Mouse (Mus musculus) testis, adult 2 months (tissue): ENCODE results near the gene Hpse. TPM values are rescaled to one million over a fixed set of nuclear protein-coding genes. Genes with fewer than 3 reads are reported as not detected.

ENCODE experiments used
- H3K27ac ChIP-seq: fragments of 200-500 bp; 2 replicates; pipeline ENCODE4 v1.5.1; 2012; ENCODE audit warnings: low read depth, low read length; ENCODE audit not compliant: control insufficient read depth, insufficient read depth
- H3K27me3 ChIP-seq: fragments of 200-500 bp; 2 replicates; pipeline ENCODE4 v1.6.1; 2012; ENCODE audit warnings: mild to moderate bottlenecking, low read length, moderate library complexity; ENCODE audit not compliant: control insufficient read depth, insufficient read depth
- H3K36me3 ChIP-seq: fragments of 200-500 bp; 2 replicates; pipeline ENCODE4 v1.6.1; 2012; ENCODE audit warnings: mild to moderate bottlenecking, low read length; ENCODE audit not compliant: control insufficient read depth, insufficient read depth
- H3K4me1 ChIP-seq: fragments of 200-500 bp; 2 replicates; pipeline ENCODE4 v1.6.1; 2012; ENCODE audit warnings: low read length; ENCODE audit not compliant: control insufficient read depth, insufficient read depth
- H3K4me3 ChIP-seq: fragments of 200-500 bp; 2 replicates; pipeline ENCODE4 v1.5.1; 2012; ENCODE audit warnings: low read depth, mild to moderate bottlenecking, low read length, moderate library complexity, mixed read lengths; ENCODE audit not compliant: control insufficient read depth
- CTCF ChIP-seq: fragments of 200-500 bp; IDR thresholded peaks from 2 replicates; pipeline ENCODE4 v1.5.1; 2012; ENCODE audit warnings: low read depth, mild to moderate bottlenecking, inconsistent platforms, low read length, moderate library complexity; ENCODE audit not compliant: control insufficient read depth, insufficient read depth, insufficient replicate concordance
- POLR2A ChIP-seq: fragments of 200-500 bp; IDR thresholded peaks from 2 replicates; pipeline ENCODE4 v1.6.1; 2012; ENCODE audit warnings: low read depth, mild to moderate bottlenecking, inconsistent platforms, low read length, moderate library complexity; ENCODE audit not compliant: control insufficient read depth
- polyA plus RNA-seq: library from polyadenylated mRNA; depleted of rRNA; stranded (reverse); fragments of >200 nt; gene quantifications from 2 replicates; pipeline ENCODE4 v1.2.3, GENCODE M21; 2012

The Hpse gene
- polyA plus RNA-seq, 1 experiment = 2.7 TPM

DNA sequence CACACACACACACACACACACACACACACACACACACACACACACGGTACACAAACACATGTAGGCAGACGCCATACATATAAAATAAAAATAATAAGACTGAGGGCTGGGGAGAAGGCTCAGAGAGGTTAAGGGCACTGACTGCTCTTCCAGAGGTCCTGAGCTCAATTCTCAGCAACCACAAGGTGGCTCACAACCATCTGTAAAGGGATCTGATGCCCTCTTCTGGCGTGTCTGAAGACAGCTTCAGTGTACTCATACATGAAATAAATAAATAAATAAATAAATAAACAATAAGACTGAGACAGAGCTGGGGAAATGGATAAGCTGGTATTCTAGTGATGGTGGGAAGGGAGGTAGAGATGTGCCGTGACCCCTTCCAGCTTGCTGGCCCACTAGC, 33.9 kb downstream of the Hpse start:
- H3K4me1 ChIP-seq = 0 out of 2 replicates have a peak, but pooled peaks cover 2% of the 10 kb centered on the region
- H3K4me3 ChIP-seq = no peak overlapping the region
- no peaks in the 10 kb centered on the region for H3K36me3 ChIP-seq
- no peak overlapping the region for H3K27ac ChIP-seq
- TF ChIP-seq POLR2A = no peak
- TF ChIP-seq CTCF = no peak
- no peaks in the 10 kb centered on the region for H3K27me3 ChIP-seq

DNA sequence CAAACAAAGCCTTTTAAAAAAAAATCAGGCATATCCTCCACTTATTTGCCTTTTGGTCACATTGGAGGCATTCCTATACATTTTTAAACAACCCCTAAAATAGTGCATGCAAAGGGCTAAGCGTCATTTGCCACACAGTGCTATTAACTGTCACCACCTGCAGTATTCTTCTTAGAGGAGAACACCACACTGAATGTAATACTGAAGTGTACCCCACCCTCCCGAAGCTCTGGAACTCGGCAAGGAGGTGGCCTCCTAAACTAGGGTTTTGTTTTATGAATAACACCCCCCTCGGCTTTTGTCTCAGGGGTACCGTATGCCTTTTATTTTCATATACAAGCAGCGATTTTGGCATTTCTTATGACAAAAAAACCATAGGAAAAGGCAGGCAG, 39.0 kb downstream of the Hpse start:
- H3K4me3 ChIP-seq = no peak overlapping the region
- no peaks in the 10 kb centered on the region for H3K36me3 ChIP-seq
- H3K27ac ChIP-seq = no peak overlapping the region
- no peak for TF ChIP-seq POLR2A
- no peak for TF ChIP-seq CTCF
- H3K4me1 ChIP-seq = peaks cover 7% of the 10 kb centered on the region
- H3K27me3 ChIP-seq = no peaks in the 10 kb centered on the region

DNA sequence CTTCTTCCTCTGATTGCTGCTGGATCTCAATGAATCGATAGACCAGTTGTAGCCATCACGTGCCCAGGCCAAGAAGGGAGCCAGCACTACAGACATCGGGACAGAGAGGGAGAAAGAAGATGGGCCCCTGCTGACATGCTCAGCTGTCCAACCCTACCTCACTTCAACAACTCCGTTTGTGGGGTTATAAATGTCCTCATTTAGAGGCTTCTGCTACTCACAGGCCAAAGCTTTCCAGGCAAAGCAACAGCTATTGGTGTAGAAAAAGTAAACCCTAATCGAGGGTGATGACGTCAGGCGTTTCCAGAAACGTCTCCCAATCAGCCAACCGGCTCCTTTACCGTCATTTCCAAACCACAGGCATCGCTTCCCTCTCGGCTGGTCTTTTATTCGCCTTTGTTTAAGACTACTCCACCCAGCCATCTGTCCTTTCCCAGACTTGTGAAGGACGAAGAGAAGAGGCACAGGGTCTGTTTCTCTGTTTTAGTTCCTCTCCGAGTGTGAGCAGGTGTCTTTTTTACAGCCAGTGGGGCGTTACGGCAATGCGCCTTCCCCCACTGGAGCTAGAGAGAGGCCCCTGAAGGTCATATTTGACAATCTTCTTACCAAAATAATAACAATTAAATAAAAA, 39.5 kb downstream of the Hpse start:
- Histone ChIP-seq H3K36me3 (no peaks in the 10 kb centered on the region), H3K4me3 (peak overlapping the region; percentile 39), H3K27me3 (no peaks in the 10 kb centered on the region), H3K4me1 (peaks cover 8% of the 10 kb centered on the region), H3K27ac (no peak overlapping the region)
- no peak for TF ChIP-seq POLR2A
- no peak for TF ChIP-seq CTCF

DNA sequence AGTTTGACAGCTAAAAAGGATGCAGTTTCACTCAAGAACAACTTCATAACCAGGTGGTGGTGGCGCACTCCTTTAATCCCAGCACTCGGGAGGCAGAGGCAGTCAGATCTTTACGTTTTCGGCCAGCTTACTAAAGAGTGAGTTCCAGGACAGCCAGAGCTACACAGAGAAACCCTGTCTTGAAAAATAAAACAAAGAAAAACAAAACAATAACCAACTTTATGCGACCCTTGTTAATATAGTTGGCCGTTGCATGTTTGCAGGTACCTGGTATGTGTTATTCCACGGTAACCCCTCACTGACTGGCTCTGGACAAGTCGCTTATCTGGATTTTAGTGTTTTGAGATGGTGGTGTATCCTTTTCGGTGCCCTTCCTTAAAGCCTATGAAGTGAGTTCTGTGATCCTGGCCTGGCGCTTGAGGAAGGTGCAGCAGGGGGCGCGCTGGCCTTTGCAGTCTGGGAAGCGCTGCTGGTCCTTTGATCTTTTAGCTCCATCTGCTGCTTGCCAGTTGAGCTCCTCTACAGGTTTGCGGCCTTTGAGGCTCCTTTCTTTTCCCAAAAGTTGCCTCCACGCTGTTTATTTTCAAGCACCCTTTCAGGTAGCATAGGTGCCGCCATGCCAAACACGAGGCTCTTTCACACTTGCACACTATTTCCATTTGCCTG, 44.7 kb downstream of the Hpse start, which contains the start of gene Coq2:
Coq2 (minus strand) TSS at position 430 of the 666 bp plus-strand sequence.
- Histone ChIP-seq H3K27me3 (no peaks in the 10 kb centered on the region), H3K4me3 (peak within 1 kb of the TSS; percentile 83), H3K36me3 (no peaks in the 10 kb centered on the region), H3K4me1 (peaks cover 10% of the 10 kb centered on the region), H3K27ac (peak within 1 kb of the TSS; percentile 70)
- TF ChIP-seq POLR2A (no peak), CTCF (peak; percentile 59; the same call in 1 of the 2 replicates)

DNA sequence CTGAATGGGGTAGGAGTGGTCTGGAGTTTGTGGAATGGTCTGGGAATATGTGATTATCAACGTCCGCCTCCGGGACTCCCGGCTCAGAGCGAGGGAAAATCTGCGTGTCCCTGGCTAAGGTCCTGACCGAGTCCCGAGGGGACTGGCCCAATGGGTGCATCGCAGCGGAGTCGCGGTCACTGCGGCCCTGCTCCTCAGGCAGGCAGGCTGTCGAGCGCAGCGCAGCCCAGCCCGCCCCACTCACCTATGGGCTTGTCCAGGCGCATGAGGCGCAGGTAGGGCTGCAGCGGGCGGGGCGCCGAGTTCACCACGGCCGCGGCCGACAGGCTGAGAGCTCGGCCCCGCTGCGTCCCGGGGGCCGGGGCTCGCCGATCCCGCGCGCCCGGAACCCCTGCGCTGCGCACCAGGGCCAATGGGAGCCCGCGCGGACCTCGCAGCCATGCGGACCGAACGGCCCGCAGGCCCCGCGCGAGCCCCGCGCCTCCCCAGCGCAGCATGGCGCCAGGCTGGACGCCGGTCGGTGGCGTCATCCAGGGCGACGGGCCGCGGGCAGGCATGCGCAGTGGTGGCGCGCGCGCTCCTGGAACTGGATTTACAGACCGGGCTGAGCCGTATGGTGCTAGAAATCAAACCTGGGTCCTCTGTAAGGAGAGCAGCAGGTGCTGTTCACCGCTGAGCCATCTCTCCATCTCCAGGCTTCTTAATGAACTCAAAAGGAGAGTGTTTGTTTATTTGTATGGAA, 45.6 kb downstream of the Hpse start:
- no peak for TF ChIP-seq CTCF
- TF ChIP-seq POLR2A = peak; percentile 81
- Histone ChIP-seq H3K4me3 (peak overlapping the region; percentile 83), H3K36me3 (no peaks in the 10 kb centered on the region), H3K27me3 (no peaks in the 10 kb centered on the region), H3K27ac (peak overlapping the region; percentile 70), H3K4me1 (peaks cover 8% of the 10 kb centered on the region)

DNA sequence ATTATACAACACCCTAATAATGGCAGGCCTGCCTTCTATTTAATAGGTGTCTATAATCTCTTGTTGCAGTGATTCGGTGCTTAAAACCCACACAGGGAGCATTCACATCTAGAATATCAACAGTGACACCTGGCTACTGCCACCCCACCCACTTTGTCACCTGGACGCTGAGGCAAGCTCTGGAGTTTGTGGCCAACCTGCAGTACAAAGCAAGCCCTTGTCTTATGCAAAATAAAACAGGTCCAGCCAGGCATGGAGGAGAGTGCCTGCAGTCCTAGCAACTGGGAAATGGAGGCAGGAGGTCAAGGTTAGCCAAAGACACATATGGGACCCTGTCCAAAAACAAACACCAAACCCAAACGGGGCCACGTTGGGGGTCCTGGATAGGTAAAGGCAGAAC, 47.1 kb downstream of the Hpse start:
- H3K36me3 ChIP-seq = no peaks in the 10 kb centered on the region
- H3K27me3 ChIP-seq = no peaks in the 10 kb centered on the region
- H3K27ac ChIP-seq = no peak overlapping the region
- H3K4me1 ChIP-seq = peaks cover 8% of the 10 kb centered on the region
- TF ChIP-seq CTCF (no peak), POLR2A (no peak)
- no peak overlapping the region for H3K4me3 ChIP-seq

DNA sequence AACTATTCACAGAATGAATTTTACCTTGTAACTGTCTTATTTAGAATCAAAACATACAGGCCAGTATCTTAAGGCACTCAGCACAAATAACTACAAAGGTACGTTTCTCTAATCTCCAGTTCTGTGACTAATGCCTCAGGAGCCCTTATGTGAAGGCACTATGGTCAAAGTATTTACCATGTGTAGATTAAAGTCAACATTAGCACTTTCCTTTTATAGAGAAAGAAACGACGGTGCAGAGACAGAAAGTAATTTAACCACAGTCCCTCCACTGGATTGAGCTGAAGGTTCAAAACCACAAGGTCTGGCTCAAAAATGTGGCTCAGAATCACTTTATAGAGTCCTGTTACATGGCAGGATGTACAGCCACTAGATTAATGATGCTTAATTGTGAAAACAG, 47.6 kb downstream of the Hpse start:
- no peak for TF ChIP-seq POLR2A
- no peak for TF ChIP-seq CTCF
- Histone ChIP-seq H3K4me1 (peaks cover 8% of the 10 kb centered on the region), H3K4me3 (no peak overlapping the region), H3K27ac (no peak overlapping the region), H3K27me3 (no peaks in the 10 kb centered on the region), H3K36me3 (no peaks in the 10 kb centered on the region)
